8 mouse cellular contexts compared by ENCODE assay signal in genomic region chr2:75588572-75588971, GRCm38 (mm10).
A peak's percentile ranks its signal among the peaks of the same experiment; 100 is the strongest.
DNase-seq lines count a peak whose midpoint lies in the region; ATAC-seq and TF ChIP-seq lines count a peak whose summit lies in the region.

No protein-coding gene starts in this region.

- peaks cover 50% of the 10 kb centered on the region for H3K27me3 ChIP-seq in forebrain, embryonic 10.5 days (ENCODE audit: poor library complexity, severe bottlenecking)
- 0 out of 2 replicates have a peak, but pooled peaks cover 8% of the 10 kb centered on the region for H3K27me3 ChIP-seq in forebrain, embryonic 15.5 days
- no peaks in the 10 kb centered on the region for H3K27me3 ChIP-seq in midbrain, embryonic 15.5 days (replicated peaks)
- H3K27me3 ChIP-seq in stomach, postnatal 0 days (ENCODE audit: control insufficient read depth, insufficient read depth, low read length): no peaks in the 10 kb centered on the region; the same call in 1 of the 2 replicates

- ATAC-seq in forebrain, embryonic 15.5 days (replicated peaks): no peak
- ATAC-seq in granulocyte monocyte progenitor cell, adult 5-6 weeks (replicated peaks; ENCODE audit: poor library complexity, severe bottlenecking): peak; percentile 54
- ATAC-seq in midbrain, embryonic 15.5 days (replicated peaks): peak; percentile 53; the same call in 1 of the 2 replicates
- ATAC-seq in stomach, postnatal 0 days (ENCODE audit: low FRiP score, low TSS enrichment): 0 out of 2 replicates have a peak, but pooled peaks have one; percentile 25

- no peak for TF ChIP-seq EP300 in stomach, postnatal 0 days (optimal IDR thresholded peaks at IDR 0.05)

- H3K36me3 ChIP-seq in forebrain, embryonic 10.5 days (replicated peaks): no peaks in the 10 kb centered on the region
- no peaks in the 10 kb centered on the region for H3K36me3 ChIP-seq in forebrain, embryonic 15.5 days
- no peaks in the 10 kb centered on the region for H3K36me3 ChIP-seq in midbrain, embryonic 15.5 days (replicated peaks)
- no peaks in the 10 kb centered on the region for H3K36me3 ChIP-seq in stomach, postnatal 0 days (ENCODE audit: control insufficient read depth, insufficient read depth, low read length)

- intact Hi-C loops in left cerebral cortex, adult 2 months (cut with DNase I): loop anchor here (5.0 to 10.0 kb wide), 3 partner anchors 271 to 534 kb away; no protein-coding TSS in a partner anchor

- WGBS in forebrain, embryonic 10.5 days: 2% methylated on average over 6 of the region's 6 CpGs
- WGBS in forebrain, embryonic 15.5 days: 2% methylated on average over 6 of the region's 6 CpGs
- 1% methylated on average over 6 of the region's 6 CpGs for WGBS in midbrain, embryonic 15.5 days
- WGBS in stomach, postnatal 0 days: 2% methylated on average over 6 of the region's 6 CpGs

- no peak overlapping the region for H3K4me3 ChIP-seq in forebrain, embryonic 10.5 days
- H3K4me3 ChIP-seq in forebrain, embryonic 15.5 days: no peak overlapping the region
- no peak overlapping the region for H3K4me3 ChIP-seq in left cerebral cortex, adult 2 months
- H3K4me3 ChIP-seq in midbrain, embryonic 15.5 days: no peak overlapping the region
- H3K4me3 ChIP-seq in stomach, postnatal 0 days (ENCODE audit: low read depth, low read length): no peak overlapping the region

- peak; percentile 54 for DNase-seq in forebrain, embryonic 10.5 days (ENCODE audit: extremely low spot score, low spot score)
- peak; percentile 55 to 66 for DNase-seq in CD8-positive naive resting alpha-beta T cell, adult 2 months (ENCODE audit: low read depth in 2 of 2, low spot score in 2 of 2)
- DNase-seq in cerebellum, postnatal 14 days: peak; percentile 83 to 89
- DNase-seq in left cerebral cortex, adult 2 months (ENCODE audit: extremely low spot score in 1 of 2, low spot score in 2 of 2): peak; percentile 63 to 66
- DNase-seq in stomach, postnatal 0 days (ENCODE audit: low spot score): peak; percentile 37

- H3K9ac ChIP-seq in forebrain, embryonic 15.5 days (replicated peaks): no peak overlapping the region
- H3K9ac ChIP-seq in midbrain, embryonic 15.5 days: no peak overlapping the region
- no peak overlapping the region for H3K9ac ChIP-seq in stomach, postnatal 0 days (ENCODE audit: low read length)

- peak; percentile 90 for TF ChIP-seq CTCF in left cerebral cortex, adult 2 months (IDR thresholded peaks at IDR 0.05)
- TF ChIP-seq CTCF in stomach, postnatal 0 days (IDR thresholded peaks at IDR 0.05; ENCODE audit: low read depth): peak; percentile 95

- H3K9me3 ChIP-seq in forebrain, embryonic 10.5 days: no peaks in the 10 kb centered on the region
- no peaks in the 10 kb centered on the region for H3K9me3 ChIP-seq in forebrain, embryonic 15.5 days
- no peaks in the 10 kb centered on the region for H3K9me3 ChIP-seq in midbrain, embryonic 15.5 days
- H3K9me3 ChIP-seq in stomach, postnatal 0 days (ENCODE audit: control insufficient read depth, low read length): no peaks in the 10 kb centered on the region

- no peak overlapping the region for H3K4me2 ChIP-seq in forebrain, embryonic 15.5 days (replicated peaks)
- no peak overlapping the region for H3K4me2 ChIP-seq in midbrain, embryonic 15.5 days
- H3K4me2 ChIP-seq in stomach, postnatal 0 days (replicated peaks; ENCODE audit: low read depth): no peak overlapping the region

- no peak overlapping the region for H3K27ac ChIP-seq in forebrain, embryonic 10.5 days
- H3K27ac ChIP-seq in forebrain, embryonic 15.5 days (replicated peaks): no peak overlapping the region
- no peak overlapping the region for H3K27ac ChIP-seq in left cerebral cortex, adult 2 months
- no peak overlapping the region for H3K27ac ChIP-seq in midbrain, embryonic 15.5 days
- H3K27ac ChIP-seq in stomach, postnatal 0 days (replicated peaks): no peak overlapping the region

- H3K4me1 ChIP-seq in forebrain, embryonic 10.5 days: peaks cover 39% of the 10 kb centered on the region
- peaks cover 21% of the 10 kb centered on the region for H3K4me1 ChIP-seq in forebrain, embryonic 15.5 days
- H3K4me1 ChIP-seq in midbrain, embryonic 15.5 days: peaks cover 21% of the 10 kb centered on the region
- 0 out of 2 replicates have a peak, but pooled peaks cover 3% of the 10 kb centered on the region for H3K4me1 ChIP-seq in stomach, postnatal 0 days (replicated peaks; ENCODE audit: control insufficient read depth, insufficient read depth)
